Mouse (Mus musculus) kidney, postnatal 0 days (tissue): ENCODE measurements at regions not wholly inside any gene's neighbourhood (a gene's known extent, or its start where the extent isn't known, plus 50 kb on each side); places are given as distances from the start of the nearest gene placed in this dataset.

Source experiments
- ATAC-seq: fragments of 200-750 bp; cut with Nextera tagmentation; replicated peaks from 2 replicates; pipeline ENCODE4 v1.8.0; 2017; ENCODE audit warnings: low read depth, moderate number of reproducible peaks, moderate TSS enrichment, moderate library complexity; ENCODE audit not compliant: low FRiP score
- DNase-seq: peaks from one replicate; pipeline ENCODE4 v3.0.0-alpha.2; 2016; ENCODE audit warnings: low spot score
- H3K27ac ChIP-seq: fragments of 300-500 bp; sonication (generic); 2 replicates; pipeline ENCODE4 v1.5.1; 2014; ENCODE audit warnings: mild to moderate bottlenecking
- H3K27me3 ChIP-seq: fragments of 300-500 bp; sonication (generic); 2 replicates; pipeline ENCODE4 v1.6.1; 2014; ENCODE audit warnings: low read length, mixed read lengths; ENCODE audit not compliant: insufficient read depth
- H3K36me3 ChIP-seq: fragments of 300-500 bp; sonication (generic); 2 replicates; pipeline ENCODE4 v1.6.1; 2014; ENCODE audit warnings: low read length, mixed read lengths; ENCODE audit not compliant: insufficient read depth
- H3K4me1 ChIP-seq: fragments of 300-500 bp; sonication (generic); replicated peaks from 2 replicates; pipeline ENCODE4 v1.6.1; 2014; ENCODE audit warnings: antibody characterized with exemption, low read length, mixed read lengths; ENCODE audit not compliant: insufficient read depth
- H3K4me2 ChIP-seq: fragments of 300-500 bp; sonication (generic); 2 replicates; pipeline ENCODE4 v1.6.1; 2014; ENCODE audit warnings: mild to moderate bottlenecking, low read length, moderate library complexity, mixed read lengths
- H3K4me3 ChIP-seq: fragments of 300-500 bp; sonication (generic); replicated peaks from 2 replicates; pipeline ENCODE4 v1.5.1; 2014; ENCODE audit warnings: low read depth, low read length
- H3K9ac ChIP-seq: fragments of 300-500 bp; sonication (generic); 2 replicates; pipeline ENCODE4 v1.6.1; 2014; ENCODE audit warnings: low read depth, low read length
- H3K9me3 ChIP-seq: fragments of 300-500 bp; sonication (generic); replicated peaks from 2 replicates; pipeline ENCODE4 v1.6.1; 2016; ENCODE audit warnings: low read length, inconsistent platforms, mixed read lengths
- CTCF ChIP-seq: IDR thresholded peaks from 2 replicates; pipeline ENCODE4 v1.5.1; 2016; ENCODE audit warnings: antibody characterized with exemption, low read depth, mild to moderate bottlenecking, moderate library complexity
- WGBS: fragments of 180-500 bp; shearing (Covaris S2); extraction: QIAGEN DNeasy Blood & Tissue Kit; methylation state at CpG from one replicate; pipeline ENCODE4 v1.1.7; 2014; 5-methylcytosine and 5-hydroxymethylcytosine counted together

GRCm38 (mm10) chr2:166256193-166256592, 100.7 kb upstream of the Sulf2 start:
- H3K9ac ChIP-seq = no peak overlapping the region
- H3K27ac ChIP-seq = no peak overlapping the region
- no peaks in the 10 kb centered on the region for H3K36me3 ChIP-seq
- 85% methylated on average over 10 of the region's 10 CpGs for WGBS
- H3K4me3 ChIP-seq = no peak overlapping the region
- DNase-seq (no peak), ATAC-seq (no peak)
- H3K4me1 ChIP-seq = peaks cover 8% of the 10 kb centered on the region; the same call in 1 of the 2 replicates
- H3K4me2 ChIP-seq = no peak overlapping the region
- no peak for TF ChIP-seq CTCF
- H3K9me3 ChIP-seq = no peaks in the 10 kb centered on the region
- H3K27me3 ChIP-seq = no peaks in the 10 kb centered on the region

DNA sequence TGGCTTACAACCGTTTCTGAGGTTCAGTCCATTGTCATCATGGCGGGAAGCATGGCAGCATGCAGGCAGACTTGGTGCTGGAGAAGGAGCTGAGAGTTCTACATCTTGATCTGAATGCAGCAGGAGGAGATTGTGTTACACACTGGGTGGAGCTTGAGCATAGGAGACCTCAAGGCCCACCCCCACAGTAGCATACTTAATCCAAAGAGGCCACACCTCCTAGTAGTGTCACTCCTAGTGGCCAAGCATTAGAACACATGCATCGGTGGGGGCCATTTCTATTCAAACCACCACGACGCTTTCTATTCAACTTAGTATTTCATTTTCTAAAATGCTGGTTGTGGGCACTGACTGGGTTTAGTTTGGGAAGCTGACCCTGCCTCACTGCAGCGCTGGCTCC, 99.1 kb upstream of the Sulf2 start:
- Histone ChIP-seq H3K27me3 (no peaks in the 10 kb centered on the region; the same call in 1 of the 2 replicates), H3K4me2 (no peak overlapping the region), H3K9ac (no peak overlapping the region), H3K36me3 (no peaks in the 10 kb centered on the region), H3K9me3 (no peaks in the 10 kb centered on the region), H3K4me1 (peaks cover 10% of the 10 kb centered on the region), H3K27ac (no peak overlapping the region), H3K4me3 (no peak overlapping the region)
- DNase-seq (peak; percentile 25), ATAC-seq (no peak)
- peak; percentile 16; the same call in 1 of the 2 replicates for TF ChIP-seq CTCF
- WGBS = 85% methylated on average over 6 of the region's 6 CpGs

- no peak for DNase-seq
- Histone ChIP-seq H3K27ac (no peak overlapping the region), H3K4me2 (no peak overlapping the region), H3K4me1 (peaks cover 5% of the 10 kb centered on the region; the same call in 1 of the 2 replicates), H3K27me3 (no peaks in the 10 kb centered on the region; the same call in 1 of the 2 replicates), H3K9me3 (no peaks in the 10 kb centered on the region), H3K4me3 (no peak overlapping the region), H3K36me3 (no peaks in the 10 kb centered on the region), H3K9ac (no peak overlapping the region)
- ATAC-seq = no peak
- no peak for TF ChIP-seq CTCF
- 87% methylated on average over 3 of the region's 3 CpGs for WGBS
Measured at GRCm38 (mm10) chr2:166252107-166252506, 96.6 kb upstream of the Sulf2 start.

- WGBS = 60% methylated on average over 5 of the region's 5 CpGs
- no peak overlapping the region for H3K9ac ChIP-seq
- TF ChIP-seq CTCF = no peak
- peaks cover 5% of the 10 kb centered on the region; the same call in 1 of the 2 replicates for H3K4me1 ChIP-seq
- H3K4me2 ChIP-seq = no peak overlapping the region
- no peaks in the 10 kb centered on the region; the same call in 1 of the 2 replicates for H3K27me3 ChIP-seq
- no peak overlapping the region for H3K27ac ChIP-seq
- H3K4me3 ChIP-seq = no peak overlapping the region
- DNase-seq = peak; percentile 34
- ATAC-seq = 0 out of 2 replicates have a peak, but pooled peaks have one; percentile 46
- no peaks in the 10 kb centered on the region for H3K36me3 ChIP-seq
- no peaks in the 10 kb centered on the region for H3K9me3 ChIP-seq
Measured at GRCm38 (mm10) chr2:166251421-166251820, 96.0 kb upstream of the Sulf2 start.

GRCm38 (mm10) chr2:166250571-166250970, 95.1 kb upstream of the Sulf2 start:
- H3K9me3 ChIP-seq = no peaks in the 10 kb centered on the region
- H3K36me3 ChIP-seq = no peaks in the 10 kb centered on the region
- no peak for TF ChIP-seq CTCF
- H3K4me1 ChIP-seq = peaks cover 5% of the 10 kb centered on the region; the same call in 1 of the 2 replicates
- no peaks in the 10 kb centered on the region; the same call in 1 of the 2 replicates for H3K27me3 ChIP-seq
- no peak overlapping the region for H3K4me2 ChIP-seq
- DNase-seq = peak; percentile 56
- no peak overlapping the region for H3K9ac ChIP-seq
- H3K27ac ChIP-seq = peak overlapping the region; percentile 59
- ATAC-seq = no peak
- 78% methylated on average over 10 of the region's 10 CpGs for WGBS
- no peak overlapping the region for H3K4me3 ChIP-seq

GRCm38 (mm10) chr2:166249338-166249950, 94.0 kb upstream of the Sulf2 start:
- H3K4me1 ChIP-seq = peaks cover 5% of the 10 kb centered on the region; the same call in 1 of the 2 replicates
- no peak overlapping the region for H3K9ac ChIP-seq
- TF ChIP-seq CTCF = no peak
- no peaks in the 10 kb centered on the region for H3K9me3 ChIP-seq
- DNase-seq = peak; percentile 59
- no peaks in the 10 kb centered on the region for H3K36me3 ChIP-seq
- WGBS = 19% methylated on average over 7 of the region's 7 CpGs
- H3K27me3 ChIP-seq = no peaks in the 10 kb centered on the region; the same call in 1 of the 2 replicates
- no peak overlapping the region for H3K4me2 ChIP-seq
- 0 out of 2 replicates have a peak, but pooled peaks have one; percentile 33 for ATAC-seq
- H3K27ac ChIP-seq = no peak overlapping the region
- H3K4me3 ChIP-seq = no peak overlapping the region
